In the genomic region with DNA sequence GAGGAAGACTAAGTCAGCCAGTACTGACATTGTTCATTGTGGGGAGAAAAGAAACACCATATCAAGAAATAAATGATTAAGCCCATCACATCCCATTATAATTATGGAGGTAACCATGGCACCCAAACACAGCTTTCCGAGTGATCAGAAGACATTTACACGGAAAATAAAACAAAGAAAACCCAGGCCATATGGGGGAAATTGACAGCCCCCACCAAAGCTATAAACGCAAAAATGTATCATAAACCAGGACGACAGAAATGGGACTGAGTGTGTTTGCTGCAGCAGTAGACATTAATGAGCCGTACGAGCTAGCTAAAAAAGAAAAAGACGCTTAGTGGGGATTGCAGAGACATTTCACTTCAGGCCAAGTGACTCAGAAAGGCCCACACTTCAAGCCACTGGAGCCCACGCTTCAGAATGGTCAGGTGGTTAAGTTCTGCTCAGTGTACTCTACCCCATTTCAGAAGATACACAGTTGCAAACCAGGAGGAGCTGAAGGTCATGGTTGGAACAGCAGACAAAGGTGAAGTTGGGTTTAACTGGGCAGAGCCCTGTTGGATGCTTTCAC, we compare ENCODE assay signal across 29 mouse cellular contexts.
DNase-seq lines count a peak whose midpoint lies in the region; ATAC-seq lines count a peak whose summit lies in the region.
"Had no signal": no experiment of that assay in that cellular context is flagged by ENCODE, and none has a peak within 500 bp of the region (broad histone marks: within the 10 kb centered on the region; RNA-seq: fewer than 3 reads in every experiment).

No protein-coding gene starts in this region.

- no peak overlapping the region for H3K9ac ChIP-seq in neural tube, embryonic 15.5 days (replicated peaks)
- H3K9ac ChIP-seq: embryonic facial prominence, embryonic 13.5 days; forebrain, embryonic 12.5 days; forebrain, embryonic 15.5 days; heart, embryonic 13.5 days; hindbrain, embryonic 14.5 days had no signal

- ATAC-seq in neural tube, embryonic 15.5 days (ENCODE audit: low FRiP score) = no peak
- ATAC-seq: CD4-positive, CD25-positive, alpha-beta regulatory T cell, adult 4 months; forebrain, embryonic 15.5 days; hindbrain, postnatal 0 days had no signal

- no peaks in the 10 kb centered on the region for H3K27me3 ChIP-seq in neural tube, embryonic 15.5 days (replicated peaks)
- H3K27me3 ChIP-seq: embryonic facial prominence, embryonic 13.5 days; forebrain, embryonic 12.5 days; forebrain, embryonic 15.5 days; heart, embryonic 13.5 days had no signal

- peaks cover 7% of the 10 kb centered on the region; the same call in 1 of the 2 replicates for H3K9me3 ChIP-seq in neural tube, embryonic 15.5 days (replicated peaks)
- H3K9me3 ChIP-seq: heart, embryonic 10.5 days had no signal

- peak overlapping the region; percentile 1; the same call in 1 of the 2 replicates for H3K27ac ChIP-seq in neural tube, embryonic 15.5 days (replicated peaks)
- H3K27ac ChIP-seq: embryonic facial prominence, embryonic 10.5 days; embryonic facial prominence, embryonic 13.5 days; forebrain, embryonic 12.5 days; forebrain, embryonic 15.5 days; heart, adult 2 months; heart, embryonic 10.5 days; heart, embryonic 13.5 days; hindbrain, embryonic 14.5 days; hindbrain, postnatal 0 days had no signal

- no peak overlapping the region for H3K4me3 ChIP-seq in neural tube, embryonic 15.5 days (replicated peaks)
- H3K4me3 ChIP-seq: embryonic facial prominence, embryonic 10.5 days; embryonic facial prominence, embryonic 13.5 days; erythroblast, embryonic 14.5 days; forebrain, embryonic 12.5 days; forebrain, embryonic 15.5 days; heart, adult 2 months; heart, embryonic 10.5 days; heart, embryonic 13.5 days had no signal

- peak; percentile 32 for DNase-seq in layer of hippocampus, adult 11-12 months (ENCODE audit: low spot score)
- no peak for DNase-seq in layer of hippocampus, postnatal 14 days (ENCODE audit: low spot score in 2 of 2)
- no peak for DNase-seq in neural tube, embryonic 10.5 days (ENCODE audit: extremely low spot score, low spot score)
- DNase-seq in right cerebral cortex, postnatal 14 days = peak; percentile 2
- no peak for DNase-seq in right cerebral cortex, postnatal 4 days
- no peak for DNase-seq in urinary bladder, postnatal 10 days (ENCODE audit: low spot score)
- DNase-seq: adrenal gland, adult 2 months; adrenal gland, postnatal 14 days; cerebellum, adult 11-12 months; cerebellum, adult 8-10 months; cerebellum, postnatal 10 days; cerebellum, postnatal 36 days; embryo, embryonic 11 days; gastrocnemius, postnatal 10 days; gastrocnemius, postnatal 36 days; heart, adult 2 months; heart, postnatal 14 days; heart, postnatal 4 days had no signal

- peaks cover 2% of the 10 kb centered on the region; the same call in 1 of the 2 replicates for H3K36me3 ChIP-seq in neural tube, embryonic 15.5 days
- H3K36me3 ChIP-seq: embryonic facial prominence, embryonic 10.5 days; forebrain, embryonic 12.5 days; heart, embryonic 10.5 days; heart, embryonic 13.5 days had no signal

- H3K4me1 ChIP-seq in neural tube, embryonic 15.5 days = no peaks in the 10 kb centered on the region
- H3K4me1 ChIP-seq: embryonic facial prominence, embryonic 10.5 days; embryonic facial prominence, embryonic 13.5 days; forebrain, embryonic 12.5 days; forebrain, embryonic 15.5 days; heart, embryonic 10.5 days; heart, embryonic 13.5 days had no signal

- H3K4me2 ChIP-seq in neural tube, embryonic 15.5 days = no peak overlapping the region
- H3K4me2 ChIP-seq: embryonic facial prominence, embryonic 13.5 days; forebrain, embryonic 12.5 days; forebrain, embryonic 15.5 days; heart, embryonic 13.5 days; hindbrain, embryonic 14.5 days had no signal

- WGBS in neural tube, embryonic 15.5 days = 62% methylated on average over 8 of the region's 8 CpGs

Comparison
In these comparisons a context has a peak if more than half of its experiments do, and no peak if none do; other contexts are left out.
1. DNase-seq: peak in layer of hippocampus, adult 11-12 months (single experiment) and right cerebral cortex, postnatal 14 days (single experiment); none in layer of hippocampus, postnatal 14 days (0 of 2), neural tube, embryonic 10.5 days (single experiment), right cerebral cortex, postnatal 4 days (single experiment) and urinary bladder, postnatal 10 days (single experiment).